Mouse (Mus musculus): Measurements from ENCODE around the gene Jhy. TPM values are rescaled to one million over a fixed set of nuclear protein-coding genes. Genes with fewer than 3 reads are reported as not detected.

Jhy gene
- total RNA-seq (2021): not detected
- long read RNA-seq, experiment 1: 0 reads
- long read RNA-seq, experiment 2: 0 reads

GRCm38 (mm10) chr9:40963586-40964417 lies at the start of gene Jhy:
Jhy (minus strand) TSS chr9:40964118.
- DNase-seq: no peak

- DNase-seq: no peak
Measured at GRCm38 (mm10) chr9:41012456-41012855, 48.5 kb upstream of the Jhy start.

- no peak for DNase-seq
Measured at GRCm38 (mm10) chr9:41011512-41012436, 47.9 kb upstream of the Jhy start.

GRCm38 (mm10) chr9:41007785-41008184 lies 43.9 kb upstream of the Jhy start:
- no peak for DNase-seq

- no peak for DNase-seq
Measured at GRCm38 (mm10) chr9:41004415-41004814, 40.5 kb upstream of the Jhy start, which contains the start of gene Crtam. Crtam (minus strand) TSS chr9:41004628.

- no peak for DNase-seq
Measured at GRCm38 (mm10) chr9:40997116-40997779, 33.3 kb upstream of the Jhy start.

GRCm38 (mm10) chr9:40994075-40994474 lies 30.2 kb upstream of the Jhy start:
- DNase-seq: no peak

GRCm38 (mm10) chr9:40991511-40991910 lies 27.6 kb upstream of the Jhy start:
- DNase-seq: no peak

GRCm38 (mm10) chr9:40989940-40990588 lies 26.1 kb upstream of the Jhy start:
- DNase-seq: peak; percentile 49

GRCm38 (mm10) chr9:40984313-40984712 lies 20.4 kb upstream of the Jhy start:
- DNase-seq: no peak

- DNase-seq: no peak
Measured at GRCm38 (mm10) chr9:40983758-40984157, 19.8 kb upstream of the Jhy start.

- DNase-seq: peak; percentile 32
Measured at GRCm38 (mm10) chr9:40982480-40982879, 18.6 kb upstream of the Jhy start.

- DNase-seq: no peak
Measured at GRCm38 (mm10) chr9:40974042-40974801, 10.3 kb upstream of the Jhy start.

- no peak for DNase-seq
Measured at GRCm38 (mm10) chr9:40964418-40964714, 448 bp upstream of the Jhy start.

GRCm38 (mm10) chr9:40961401-40961800 lies 2.5 kb downstream of the Jhy start:
- no peak for DNase-seq

GRCm38 (mm10) chr9:40949039-40949615 lies 14.8 kb downstream of the Jhy start:
- DNase-seq: no peak

GRCm38 (mm10) chr9:40948473-40948872 lies 15.4 kb downstream of the Jhy start:
- no peak for DNase-seq

GRCm38 (mm10) chr9:40947131-40947530 lies 16.8 kb downstream of the Jhy start:
- no peak for DNase-seq

- DNase-seq: no peak
Measured at GRCm38 (mm10) chr9:40937425-40937824, 26.5 kb downstream of the Jhy start.

- no peak for DNase-seq
Measured at GRCm38 (mm10) chr9:40933323-40933722, 30.6 kb downstream of the Jhy start.
